ENCODE assay signal across 8 mouse cellular contexts in the genomic region with DNA sequence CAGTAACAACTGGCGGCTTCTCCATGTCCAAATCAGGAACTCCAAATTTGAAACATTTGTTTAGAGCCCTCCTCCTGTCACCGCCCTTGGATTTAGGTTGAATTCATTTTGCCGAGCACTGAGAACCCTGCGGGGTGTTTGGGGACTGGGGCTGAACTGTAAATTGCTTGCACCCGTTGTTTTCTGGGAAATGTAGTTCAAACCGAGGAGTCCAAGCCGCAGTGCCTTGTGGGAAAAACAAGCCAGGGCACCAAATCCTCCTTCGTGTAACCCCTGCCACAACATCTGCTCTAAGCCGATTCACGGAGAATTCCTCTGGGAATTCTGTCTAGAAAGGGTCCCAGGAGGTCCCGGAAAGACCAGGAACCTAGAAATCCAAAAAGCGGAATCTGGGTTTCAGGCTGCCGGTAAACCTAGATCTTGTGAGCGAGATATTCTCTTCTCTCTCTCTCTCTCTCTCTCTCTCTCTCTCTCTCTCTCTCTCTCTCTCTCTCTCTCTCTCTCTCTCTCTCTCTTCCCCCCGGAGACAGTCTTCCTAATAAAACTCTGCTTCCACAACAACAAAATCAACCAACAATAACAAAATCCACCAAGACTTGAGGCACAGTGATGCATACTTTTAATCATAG. TPM values are rescaled to one million over a fixed set of nuclear protein-coding genes. Genes with fewer than 3 reads are reported as not detected.
A peak's percentile ranks its signal among the peaks of the same experiment; 100 is the strongest.
DNase-seq lines count a peak whose midpoint lies in the region; ATAC-seq and TF ChIP-seq lines count a peak whose summit lies in the region.

No protein-coding gene starts in this region.

- peak in 1 of 2 experiments; percentile 50; a peak in 1 of 4 replicates for TF ChIP-seq POLR2A in MEL (IDR thresholded peaks at IDR 0.05; ENCODE audit: control insufficient read depth in 1 of 2, insufficient read depth in 1 of 2, low read depth in 1 of 2, low read length in 2 of 2, poor library complexity in 1 of 2)

- H3K79me2 ChIP-seq in MEL (ENCODE audit: control insufficient read depth, insufficient read depth, low read length, poor library complexity) = peaks cover 21% of the 10 kb centered on the region

- H3K4me1 ChIP-seq in MEL (ENCODE audit: control insufficient read depth in 1 of 2, insufficient read depth in 2 of 2, low read length in 2 of 2) = peaks cover 4 to 10% of the 10 kb centered on the region in 2 experiments; a peak in 2 of 4 replicates
- H3K4me1 ChIP-seq in forebrain, embryonic 16.5 days (replicated peaks; ENCODE audit: control insufficient read depth, insufficient read depth, low read length) = peaks cover 26% of the 10 kb centered on the region
- peaks cover 5% of the 10 kb centered on the region; the same call in 1 of the 2 replicates for H3K4me1 ChIP-seq in lung, embryonic 14.5 days (ENCODE audit: insufficient read depth)

- peak overlapping the region; percentile 80 to 92 for H3K4me3 ChIP-seq in MEL (ENCODE audit: control insufficient read depth in 1 of 2, insufficient read depth in 1 of 2, low read depth in 2 of 2, low read length in 2 of 2)
- peak overlapping the region; percentile 62 for H3K4me3 ChIP-seq in forebrain, embryonic 16.5 days (replicated peaks; ENCODE audit: low read length)
- H3K4me3 ChIP-seq in layer of hippocampus, adult 2 months = peak overlapping the region; percentile 94
- H3K4me3 ChIP-seq in lung, embryonic 14.5 days (ENCODE audit: low read depth, low read length) = peak overlapping the region; percentile 78

- TF ChIP-seq CTCF in MEL (IDR thresholded peaks at IDR 0.05 in 2 of 3, conservative IDR thresholded peaks at IDR 0.05 in 1 of 3; ENCODE audit: control insufficient read depth in 1 of 3, insufficient read depth in 1 of 3, low read depth in 2 of 3, low read length in 3 of 3, poor library complexity in 1 of 3, severe bottlenecking in 1 of 3) = no peak
- TF ChIP-seq CTCF in layer of hippocampus, adult 2 months (conservative IDR thresholded peaks at IDR 0.05) = no peak
- no peak for TF ChIP-seq CTCF in lung, embryonic 14.5 days (IDR thresholded peaks at IDR 0.05; ENCODE audit: low read depth)

- intact Hi-C loops in heart, postnatal 36 days (cut with DNase I) = loop anchor here (5.0 kb wide), 1 partner anchor 85 kb away; the partner anchor contains the start of gene Zfp940

- H3K27ac ChIP-seq in MEL (ENCODE audit: control insufficient read depth, low read depth, low read length) = peak overlapping the region; percentile 41
- peak overlapping the region; percentile 62 for H3K27ac ChIP-seq in forebrain, embryonic 16.5 days (ENCODE audit: low read length)
- H3K27ac ChIP-seq in layer of hippocampus, adult 2 months = peak overlapping the region; percentile 95
- peak overlapping the region; percentile 42; the same call in 1 of the 2 replicates for H3K27ac ChIP-seq in lung, embryonic 14.5 days (ENCODE audit: low read depth)

- peak; percentile 51 for ATAC-seq in forebrain, embryonic 16.5 days
- ATAC-seq in lung, embryonic 14.5 days (ENCODE audit: insufficient read depth) = peak; percentile 66

- 0 out of 4 replicates have a peak, but pooled peaks of 1 of the 2 experiments have one; percentile 6 for TF ChIP-seq EP300 in MEL (IDR thresholded peaks at IDR 0.05; ENCODE audit: low read depth in 1 of 2, low read length in 2 of 2)

- peak; percentile 91 for DNase-seq in MEL (ENCODE audit: low read depth, low spot score)
- peak; percentile 87 to 91 for DNase-seq in cerebellum, adult 18-20 months
- peak; percentile 82 to 84 for DNase-seq in heart, postnatal 36 days
- peak; percentile 87 to 90 for DNase-seq in layer of hippocampus, adult 2 months (ENCODE audit: low spot score in 2 of 2)
- peak; percentile 90 for DNase-seq in lung, embryonic 14.5 days
- peak; percentile 68 for DNase-seq in ovary, adult 18-20 months (ENCODE audit: low spot score)
- DNase-seq in thymus, postnatal 0 days (ENCODE audit: low spot score) = peak; percentile 84

- no peaks in the 10 kb centered on the region for H3K27me3 ChIP-seq in MEL (ENCODE audit: control insufficient read depth in 1 of 2, insufficient read depth in 2 of 2, low read length in 2 of 2)
- no peaks in the 10 kb centered on the region for H3K27me3 ChIP-seq in forebrain, embryonic 16.5 days (replicated peaks; ENCODE audit: control insufficient read depth, insufficient read depth, low read length)
- no peaks in the 10 kb centered on the region for H3K27me3 ChIP-seq in lung, embryonic 14.5 days (ENCODE audit: insufficient read depth, low read length)

- peak overlapping the region; percentile 70 for H3K9ac ChIP-seq in MEL (ENCODE audit: control insufficient read depth, low read depth, low read length, poor library complexity, severe bottlenecking)
- peak overlapping the region; percentile 65 for H3K9ac ChIP-seq in forebrain, embryonic 16.5 days (replicated peaks; ENCODE audit: low read depth, low read length)
- H3K9ac ChIP-seq in lung, embryonic 14.5 days = peak overlapping the region; percentile 56

- WGBS in forebrain, embryonic 16.5 days = 0% methylated on average over 15 of the region's 15 CpGs
- WGBS in lung, embryonic 14.5 days = 1% methylated on average over 15 of the region's 15 CpGs

- no peaks in the 10 kb centered on the region for H3K9me3 ChIP-seq in MEL (replicated peaks; ENCODE audit: insufficient read depth, low read length)
- no peaks in the 10 kb centered on the region for H3K9me3 ChIP-seq in forebrain, embryonic 16.5 days (ENCODE audit: control insufficient read depth, low read length)
- H3K9me3 ChIP-seq in lung, embryonic 14.5 days (ENCODE audit: low read depth, low read length) = no peaks in the 10 kb centered on the region

- no peak for TF ChIP-seq RAD21 in MEL (IDR thresholded peaks at IDR 0.05; ENCODE audit: low read depth, low read length)

- H3K4me2 ChIP-seq in forebrain, embryonic 16.5 days (ENCODE audit: low read length) = peak overlapping the region; percentile 87
- peak overlapping the region; percentile 80 for H3K4me2 ChIP-seq in lung, embryonic 14.5 days

- peaks cover 0 to 8% of the 10 kb centered on the region in 2 experiments; a peak in 2 of 4 replicates for H3K36me3 ChIP-seq in MEL (ENCODE audit: control insufficient read depth in 1 of 2, insufficient read depth in 2 of 2, low read length in 2 of 2)
- H3K36me3 ChIP-seq in forebrain, embryonic 16.5 days (ENCODE audit: control insufficient read depth, insufficient read depth) = no peaks in the 10 kb centered on the region
- peaks cover 13% of the 10 kb centered on the region for H3K36me3 ChIP-seq in lung, embryonic 14.5 days (ENCODE audit: insufficient read depth)

TF ChIP-seq in MEL, 35 proteins besides CTCF, POLR2A, EP300 and RAD21 (continues in another document):
- peak; percentile 66 for TF ChIP-seq TBP (IDR thresholded peaks at IDR 0.05; ENCODE audit: low read depth, low read length)
- peak; percentile 64 for TF ChIP-seq MXI1 (IDR thresholded peaks at IDR 0.05; ENCODE audit: low read depth, low read length)
- TF ChIP-seq HCFC1 (IDR thresholded peaks at IDR 0.05; ENCODE audit: low read depth, low read length) = peak; percentile 96
- TF ChIP-seq MYC (IDR thresholded peaks at IDR 0.05; ENCODE audit: low read depth, low read length) = no peak
- TF ChIP-seq SMC3 (IDR thresholded peaks at IDR 0.05; ENCODE audit: low read depth, low read length) = no peak
- TF ChIP-seq USF1 (IDR thresholded peaks at IDR 0.05; ENCODE audit: low read depth, low read length) = no peak
- TF ChIP-seq ELF1 (IDR thresholded peaks at IDR 0.05; ENCODE audit: low read depth, low read length) = peak; percentile 68
- peak; percentile 80 for TF ChIP-seq KAT2A (conservative IDR thresholded peaks at IDR 0.05; ENCODE audit: low read depth, low read length)

RNA-seq across cellular contexts. Expression of gene Zfp84, which starts 1.2 kb away (rescaled TPM):
- 7.0 and 8.1 TPM in 2 replicates for total RNA-seq in MEL (2012; rRNA removed)
- polyA plus RNA-seq in MEL (2012; ENCODE audit: insufficient read depth in 1 of 2, insufficient read length in 2 of 2, low read depth in 1 of 2, low replicate concordance in 2 of 2, missing spikeins in 1 of 2) = 1 to 10 TPM in 1 of 2 experiments, not detected in 1; 4.7 TPM
- 22.6 and 24.6 TPM in 2 replicates for polyA plus RNA-seq in forebrain, embryonic 16.5 days (2015; fragmentation: Nextera tagmentation; extraction: Ambion mirVana)
- total RNA-seq in heart, postnatal 36 days (2021) = 10 to 100 TPM in 1 of 2 experiments, 1 to 10 TPM in 1; 9.8 to 11.4 TPM
- total RNA-seq in layer of hippocampus, adult 2 months (2021) = 10 to 100 TPM; 17.6 to 20.1 TPM
- polyA plus RNA-seq in lung, embryonic 14.5 days (2014; fragmentation: Nextera tagmentation; extraction: Ambion mirVana) = 14.3 and 14.5 TPM in 2 replicates
- 12.8 TPM in 2 replicates for polyA plus RNA-seq in thymus, postnatal 0 days (2015; fragmentation: Nextera tagmentation; extraction: Ambion mirVana)

RNA-seq across cellular contexts. Expression of gene Zfp30, which starts 16.6 kb away (rescaled TPM):
- 1.4 and 1.5 TPM in 2 replicates for total RNA-seq in MEL (2012; rRNA removed)
- polyA plus RNA-seq in MEL (2012; ENCODE audit: insufficient read depth in 1 of 2, insufficient read length in 2 of 2, low read depth in 1 of 2, low replicate concordance in 2 of 2, missing spikeins in 1 of 2) = 1 to 10 TPM in 1 of 2 experiments, not detected in 1; 2.7 TPM
- 17.0 and 17.9 TPM in 2 replicates for polyA plus RNA-seq in forebrain, embryonic 16.5 days (2015; fragmentation: Nextera tagmentation; extraction: Ambion mirVana)
- total RNA-seq in heart, postnatal 36 days (2021) = 1 to 10 TPM; 5.2 to 5.7 TPM
- total RNA-seq in layer of hippocampus, adult 2 months (2021) = 10 to 100 TPM in 1 of 2 experiments, 1 to 10 TPM in 1; 9.5 to 10.1 TPM
- 7.7 and 7.8 TPM in 2 replicates for polyA plus RNA-seq in lung, embryonic 14.5 days (2014; fragmentation: Nextera tagmentation; extraction: Ambion mirVana)
- 2.1 and 2.6 TPM in 2 replicates for polyA plus RNA-seq in thymus, postnatal 0 days (2015; fragmentation: Nextera tagmentation; extraction: Ambion mirVana)

RNA-seq across cellular contexts. Expression of gene Catsperg2, which starts 40.3 kb away (rescaled TPM):
- total RNA-seq in MEL (2012; rRNA removed) = not detected in 2 replicates
- polyA plus RNA-seq in MEL (2012; ENCODE audit: insufficient read depth in 1 of 2, insufficient read length in 2 of 2, low read depth in 1 of 2, low replicate concordance in 2 of 2, missing spikeins in 1 of 2) = not detected
- 0.34 and 0.35 TPM in 2 replicates for polyA plus RNA-seq in forebrain, embryonic 16.5 days (2015; fragmentation: Nextera tagmentation; extraction: Ambion mirVana)
- total RNA-seq in heart, postnatal 36 days (2021) = not detected
- total RNA-seq in layer of hippocampus, adult 2 months (2021) = under 1 TPM in 1 of 2 experiments, not detected in 1; 0.20 TPM
- 0.14 and 0.30 TPM in 2 replicates for polyA plus RNA-seq in lung, embryonic 14.5 days (2014; fragmentation: Nextera tagmentation; extraction: Ambion mirVana)
- polyA plus RNA-seq in thymus, postnatal 0 days (2015; fragmentation: Nextera tagmentation; extraction: Ambion mirVana) = not detected in 2 replicates

RNA-seq across cellular contexts. Expression of gene Zfp790, which starts 48.7 kb away (rescaled TPM):
- total RNA-seq in MEL (2012; rRNA removed) = 4.9 TPM in 2 replicates
- 1 to 10 TPM in 1 of 2 experiments, not detected in 1; 3.8 TPM for polyA plus RNA-seq in MEL (2012; ENCODE audit: insufficient read depth in 1 of 2, insufficient read length in 2 of 2, low read depth in 1 of 2, low replicate concordance in 2 of 2, missing spikeins in 1 of 2)
- 33.8 and 37.1 TPM in 2 replicates for polyA plus RNA-seq in forebrain, embryonic 16.5 days (2015; fragmentation: Nextera tagmentation; extraction: Ambion mirVana)
- 10 to 100 TPM; 10.9 to 11.9 TPM for total RNA-seq in heart, postnatal 36 days (2021)
- total RNA-seq in layer of hippocampus, adult 2 months (2021) = 10 to 100 TPM; 19.1 to 21.5 TPM
- 13.5 and 14.0 TPM in 2 replicates for polyA plus RNA-seq in lung, embryonic 14.5 days (2014; fragmentation: Nextera tagmentation; extraction: Ambion mirVana)
- 10.4 and 11.7 TPM in 2 replicates for polyA plus RNA-seq in thymus, postnatal 0 days (2015; fragmentation: Nextera tagmentation; extraction: Ambion mirVana)

Comparison
In these comparisons a context has a peak if more than half of its experiments do, and no peak if none do; other contexts are left out.
1. Peak in every context shown above with its lines: DNase-seq, ATAC-seq, H3K4me3 ChIP-seq and H3K27ac ChIP-seq.
2. H3K27ac ChIP-seq: peak in every context shown above with its lines; median percentile 95 in layer of hippocampus, adult 2 months; 62 in forebrain, embryonic 16.5 days; 42 in lung, embryonic 14.5 days; 41 in MEL.